Mouse (Mus musculus): ENCODE results near the gene Olfr318. TPM values are rescaled to one million over a fixed set of nuclear protein-coding genes. Genes with fewer than 3 reads are reported as not detected.
"Not testable (repeated sequence)": the region's sequence is repeated elsewhere in the genome, so short reads cannot be mapped to it uniquely, and the experiment has no call there.

Olfr318 gene
- total RNA-seq (2022) = under 1 TPM in 2 of 4 experiments, not detected in 2; 0.09 to 0.16 TPM

DNA sequence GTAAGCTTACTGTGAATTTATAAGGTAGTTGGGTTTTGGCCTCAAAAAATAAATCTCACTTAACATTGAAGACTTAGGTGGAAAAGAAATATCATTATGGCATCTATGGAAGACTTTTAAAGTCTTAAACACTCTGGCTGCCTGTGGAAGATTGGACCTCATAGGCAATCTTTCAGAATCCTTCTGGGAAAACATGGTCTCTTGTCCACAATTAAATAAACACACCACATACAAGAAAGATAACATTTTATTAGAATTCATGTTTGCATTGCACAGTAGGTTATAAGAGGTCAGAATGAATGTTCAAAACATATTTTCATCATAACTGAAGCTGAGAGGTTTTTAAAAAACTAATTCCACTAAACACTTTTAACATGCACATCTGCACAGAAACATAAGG, at the start of gene Olfr318:
TSS of gene Olfr318 (minus strand) at position 101 of the 400 bp plus-strand sequence.
- DNase-seq (ENCODE audit: low spot score in 2 of 2) = no peak

- DNase-seq (ENCODE audit: low spot score in 2 of 2) = no peak
These were observed 49.1 kb upstream of the Olfr318 start, which contains the start of gene Olfr315 for GRCm38 (mm10) chr11:58772888-58773287. TSS of gene Olfr315 (plus strand) at chr11:58773188.

DNA sequence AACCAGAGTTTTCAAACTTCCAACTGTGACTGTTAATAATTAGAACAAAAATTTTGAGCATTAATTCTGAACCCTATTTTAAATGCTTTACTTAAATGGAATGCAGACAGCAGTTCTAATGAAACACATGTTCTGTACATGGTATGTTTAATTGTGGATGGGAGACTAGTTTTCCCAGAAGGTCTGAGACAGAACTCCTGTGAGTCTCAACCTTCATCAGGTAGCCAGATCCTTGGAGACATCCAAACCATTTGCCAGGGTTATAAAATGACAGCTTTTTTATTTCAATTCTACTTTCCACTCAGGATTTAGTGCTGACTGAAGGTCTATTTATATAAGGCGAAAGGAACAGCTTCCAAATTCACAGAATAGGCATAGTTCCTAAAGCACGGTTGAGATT, 28.6 kb upstream of the Olfr318 start, which contains the start of gene Olfr316:
TSS of gene Olfr316 (plus strand) at position 301 of the 400 bp plus-strand sequence.
- no peak for DNase-seq (ENCODE audit: low spot score in 2 of 2)

- peak; percentile 35 to 64 for DNase-seq (ENCODE audit: low spot score in 2 of 2)
These were observed 27.3 kb upstream of the Olfr318 start for GRCm38 (mm10) chr11:58751096-58751495.

DNA sequence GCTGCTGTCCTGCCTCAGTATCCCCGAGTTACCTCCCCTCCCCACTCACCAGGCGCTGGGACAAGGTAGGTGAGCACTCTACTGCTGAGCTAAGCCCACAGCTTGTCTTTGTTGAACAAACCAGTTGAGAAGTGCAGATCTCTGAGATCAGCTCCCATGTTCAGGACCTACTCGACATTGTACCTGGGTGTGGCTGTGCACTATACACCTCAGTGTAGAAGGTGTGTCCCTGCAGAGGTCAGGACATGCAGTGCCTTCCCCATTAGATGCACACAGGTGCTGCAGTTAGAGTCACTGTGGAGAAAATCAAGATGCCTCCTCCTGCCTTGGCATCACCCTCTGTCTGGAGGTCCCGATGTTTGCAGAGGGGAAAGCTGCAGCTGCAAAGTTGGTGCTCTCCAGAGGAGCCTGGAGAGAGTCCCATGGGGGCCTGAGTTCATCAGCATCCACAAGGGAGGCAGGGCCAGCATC, 15.0 kb upstream of the Olfr318 start, which contains the start of gene Olfr317:
TSS of gene Olfr317 (minus strand) at position 421 of the 471 bp plus-strand sequence.
- DNase-seq (ENCODE audit: low spot score in 2 of 2) = no peak

DNA sequence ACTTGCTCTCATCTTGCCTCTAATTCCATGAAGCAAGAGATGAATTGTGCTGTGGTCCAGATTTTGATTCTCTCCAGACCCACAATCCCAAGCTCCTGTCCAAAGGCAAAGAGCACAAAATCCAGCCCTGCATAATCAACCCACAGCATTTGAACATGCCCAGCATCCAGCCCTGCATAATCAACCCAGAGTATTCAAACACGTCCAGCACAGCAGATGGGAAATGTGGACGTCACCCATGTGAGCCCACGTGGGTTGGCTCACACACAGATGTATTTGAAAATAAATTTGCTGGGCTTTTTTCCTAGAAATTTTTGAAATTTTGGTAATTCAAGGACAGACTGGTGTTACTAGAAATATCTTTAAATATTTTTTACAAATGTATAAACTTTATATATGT, 9.6 kb upstream of the Olfr318 start:
- DNase-seq (ENCODE audit: low spot score in 2 of 2) = peak; percentile 47 to 68

- not testable (repeated sequence) for DNase-seq (ENCODE audit: low spot score in 2 of 2)
These were observed 4.3 kb upstream of the Olfr318 start for GRCm38 (mm10) chr11:58727896-58728650.

DNA sequence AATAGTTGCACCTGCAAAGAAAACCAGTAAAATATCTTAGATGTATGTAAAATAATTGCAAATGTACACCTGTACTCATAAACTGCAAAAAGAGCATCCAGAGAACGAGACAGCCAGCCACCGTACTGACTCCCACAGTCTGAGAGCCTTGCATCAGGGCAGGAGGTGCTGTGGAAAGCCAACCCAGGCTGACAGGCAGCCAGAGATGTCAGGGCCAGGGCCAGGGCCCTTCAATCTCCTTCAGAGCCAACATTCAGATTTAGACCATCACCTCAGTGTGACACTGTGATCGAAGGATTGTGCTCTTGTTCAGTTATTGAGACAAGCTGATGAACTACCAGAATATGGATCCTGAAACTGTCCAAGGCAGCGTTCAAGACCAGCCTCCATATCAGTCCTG, 4.1 kb downstream of the Olfr318 start:
- DNase-seq (ENCODE audit: low spot score in 2 of 2) = no peak

GRCm38 (mm10) chr11:58717723-58718122, 6.1 kb downstream of the Olfr318 start:
- not testable (repeated sequence) for DNase-seq (ENCODE audit: low spot score in 2 of 2)

- DNase-seq (ENCODE audit: low spot score in 2 of 2) = no peak
These were observed 14.7 kb downstream of the Olfr318 start for GRCm38 (mm10) chr11:58709086-58709485.

DNA sequence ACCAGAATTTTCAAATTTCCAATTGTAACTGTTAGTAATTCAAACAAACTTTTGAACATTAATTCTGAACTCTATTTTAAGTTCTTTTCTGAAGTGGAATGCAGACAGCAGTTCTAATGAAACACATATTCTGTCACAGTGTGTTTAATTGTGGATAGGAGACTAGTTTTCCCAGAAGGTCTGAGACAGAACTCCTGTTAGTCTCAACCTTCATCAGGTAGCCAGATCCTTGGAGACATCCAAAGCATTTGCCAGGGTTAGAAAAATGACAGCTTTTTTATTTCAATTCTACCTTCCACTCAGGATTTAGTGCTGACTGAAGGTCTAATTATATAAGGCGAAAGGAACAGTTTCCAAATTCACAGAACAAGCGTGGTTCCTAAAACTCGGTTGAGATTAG, 25.0 kb downstream of the Olfr318 start, which contains the start of gene Olfr319:
TSS of gene Olfr319 (plus strand) at position 301 of the 400 bp plus-strand sequence.
- DNase-seq (ENCODE audit: low spot score in 2 of 2) = no peak

- no peak for DNase-seq (ENCODE audit: low spot score in 2 of 2)
These were observed 43.0 kb downstream of the Olfr318 start, which contains the start of gene Olfr320 for GRCm38 (mm10) chr11:58680799-58681198. TSS of gene Olfr320 (plus strand) at chr11:58681099.

DNA sequence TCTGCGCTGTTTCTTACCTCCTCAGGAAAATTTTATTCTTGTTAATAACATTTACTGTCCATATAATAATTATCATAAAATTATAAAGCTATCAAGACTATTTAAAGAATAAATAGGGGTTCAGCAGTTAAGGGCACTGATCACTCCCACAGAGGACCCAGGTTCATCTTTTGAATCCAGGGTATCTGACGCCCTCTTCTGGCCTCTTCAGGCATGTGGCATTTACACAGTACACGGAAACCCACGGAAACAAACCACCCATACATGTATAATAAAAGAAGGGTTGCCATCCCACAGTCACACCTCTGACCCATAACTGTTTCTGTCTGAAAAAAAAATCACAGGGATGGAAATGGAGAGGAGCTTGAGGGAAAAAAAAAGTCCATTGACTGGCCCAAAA, 52.0 kb downstream of the Olfr318 start:
- DNase-seq (ENCODE audit: low spot score in 2 of 2) = no peak

GRCm38 (mm10) chr11:58669252-58669651, 54.6 kb downstream of the Olfr318 start:
- DNase-seq (ENCODE audit: low spot score in 2 of 2) = no peak

Other genes with a start within 250 kb of the Olfr318 start
- gene Olfr332, start 231.5 kb downstream of the Olfr318 start, total RNA-seq (2022) = not detected
- gene Olfr331, start 221.4 kb downstream of the Olfr318 start, total RNA-seq (2022) = not detected
- not detected for gene Olfr330, start 189.2 kb downstream of the Olfr318 start, total RNA-seq (2022)
- not detected for gene Olfr329-ps, start 177.6 kb downstream of the Olfr318 start, total RNA-seq (2022)
- gene Olfr328, start 168.4 kb downstream of the Olfr318 start, total RNA-seq (2022) = under 1 TPM; 0.11 to 0.35 (median 0.23) TPM
- not detected for gene Olfr224, start 153.5 kb downstream of the Olfr318 start, total RNA-seq (2022)
- gene Olfr325, start 146.3 kb downstream of the Olfr318 start, total RNA-seq (2022) = not detected
- not detected for gene Olfr324, start 128.9 kb downstream of the Olfr318 start, total RNA-seq (2022)
- not detected for gene 2210407C18Rik, start 107.9 kb downstream of the Olfr318 start, total RNA-seq (2022)
- not detected for gene Olfr323, start 93.5 kb downstream of the Olfr318 start, total RNA-seq (2022)
- gene Trim58, start 83.5 kb downstream of the Olfr318 start, total RNA-seq (2022) = under 1 TPM in 2 of 4 experiments, not detected in 2; 0.14 to 0.19 TPM
- gene Olfr322, start 65.2 kb downstream of the Olfr318 start, total RNA-seq (2022) = not detected
- not detected for gene Olfr320, start 42.9 kb downstream of the Olfr318 start, total RNA-seq (2022)
- under 1 TPM in 1 of 4 experiments, not detected in 3; 0.43 TPM for gene Olfr319, start 24.9 kb downstream of the Olfr318 start, total RNA-seq (2022)
- under 1 TPM in 3 of 4 experiments, not detected in 1; 0.19 to 0.76 (median 0.43) TPM for gene Olfr317, start 15.2 kb upstream of the Olfr318 start, total RNA-seq (2022)
- gene Olfr316, start 28.7 kb upstream of the Olfr318 start, total RNA-seq (2022) = 1 to 10 TPM in 2 of 4 experiments, under 1 TPM in 2; 0.59 to 1.8 (median 1.2) TPM
- not detected for gene Olfr315, start 49.2 kb upstream of the Olfr318 start, total RNA-seq (2022)
- not detected for gene Olfr314, start 58.9 kb upstream of the Olfr318 start, total RNA-seq (2022)
- 1 to 10 TPM; 5.4 to 7.7 (median 6.4) TPM for gene Fam183b, start 77.9 kb upstream of the Olfr318 start, total RNA-seq (2022)
- gene Olfr313, start 91.0 kb upstream of the Olfr318 start, total RNA-seq (2022) = not detected
- gene Olfr312, start 105.2 kb upstream of the Olfr318 start, total RNA-seq (2022) = not detected
- not detected for gene Olfr311, start 115.2 kb upstream of the Olfr318 start, total RNA-seq (2022)
- gene Gm12258, start 123.1 kb upstream of the Olfr318 start, total RNA-seq (2022) = 10 to 100 TPM; 15.8 to 24.2 (median 21.4) TPM
- 10 to 100 TPM in 3 of 4 experiments, 1 to 10 TPM in 1; 7.1 to 14.0 (median 12.1) TPM for gene 2810021J22Rik, start 143.2 kb upstream of the Olfr318 start, total RNA-seq (2022)
- 10 to 100 TPM in 2 of 4 experiments, 1 to 10 TPM in 2; 9.0 to 10.2 (median 9.8) TPM for gene Zfp39, start 180.2 kb upstream of the Olfr318 start, total RNA-seq (2022)
- under 1 TPM in 1 of 4 experiments, not detected in 3; 0.14 TPM for gene Btnl10, start 193.9 kb upstream of the Olfr318 start, total RNA-seq (2022)
- 100 to 1,000 TPM; 426 to 450 (median 442) TPM for gene Rnf187, start 214.9 kb upstream of the Olfr318 start, total RNA-seq (2022)
- 10 to 100 TPM; 71.4 to 92.2 (median 75.7) TPM for gene Hist3h2ba, start 224.9 kb upstream of the Olfr318 start, total RNA-seq (2022)
- gene Hist3h2a, start 230.7 kb upstream of the Olfr318 start, total RNA-seq (2022) = 10 to 100 TPM; 48.9 to 64.2 (median 56.8) TPM
- 1 to 10 TPM; 2.8 to 6.3 (median 4.8) TPM for gene Trim17, start 230.7 kb upstream of the Olfr318 start, total RNA-seq (2022)

Measured in layer of hippocampus, adult 8-10 months (tissue).